Mouse (Mus musculus) hindbrain, embryonic 13.5 days (tissue): ENCODE measurements at regions not wholly inside any gene's neighbourhood (a gene's known extent, or its start where the extent isn't known, plus 50 kb on each side); places are given as distances from the start of the nearest gene placed in this dataset.

ENCODE experiments used
- ATAC-seq: fragments of 200-750 bp; cut with Nextera tagmentation; 2 replicates; pipeline ENCODE4 v1.8.0; 2017; ENCODE audit warnings: moderate TSS enrichment; ENCODE audit not compliant: low FRiP score
- H3K27ac ChIP-seq: fragments of 300-500 bp; sonication (generic); 2 replicates; pipeline ENCODE4 v1.5.1; 2015; ENCODE audit warnings: inconsistent platforms, mild to moderate bottlenecking, moderate library complexity
- H3K27me3 ChIP-seq: fragments of 300-500 bp; sonication (generic); 2 replicates; pipeline ENCODE4 v1.6.1; 2015; ENCODE audit warnings: mild to moderate bottlenecking, inconsistent platforms
- H3K36me3 ChIP-seq: fragments of 300-500 bp; sonication (generic); 2 replicates; pipeline ENCODE4 v1.6.1; 2015; ENCODE audit warnings: mild to moderate bottlenecking, inconsistent platforms
- H3K4me1 ChIP-seq: fragments of 300-500 bp; sonication (generic); replicated peaks from 2 replicates; pipeline ENCODE4 v1.6.1; 2015; ENCODE audit warnings: inconsistent platforms
- H3K4me2 ChIP-seq: fragments of 300-500 bp; sonication (generic); 2 replicates; pipeline ENCODE4 v1.6.1; 2015; ENCODE audit warnings: inconsistent platforms, mild to moderate bottlenecking, moderate library complexity
- H3K4me3 ChIP-seq: fragments of 300-500 bp; sonication (generic); 2 replicates; pipeline ENCODE4 v1.5.1; 2015; ENCODE audit warnings: mild to moderate bottlenecking, inconsistent platforms
- H3K9ac ChIP-seq: fragments of 300-500 bp; sonication (generic); 2 replicates; pipeline ENCODE4 v1.6.1; 2015; ENCODE audit warnings: mild to moderate bottlenecking, inconsistent platforms
- H3K9me3 ChIP-seq: fragments of 300-500 bp; sonication (generic); 2 replicates; pipeline ENCODE4 v1.6.1; 2016; ENCODE audit warnings: inconsistent platforms
- WGBS: fragments of 180-500 bp; shearing (Covaris S2); methylation state at CpG from one replicate; pipeline ENCODE4 v1.1.7; 2015; 5-methylcytosine and 5-hydroxymethylcytosine counted together

GRCm38 (mm10) chr1:177322745-177323299 lies 64.8 kb upstream of the Akt3 start:
- Histone ChIP-seq H3K9ac (peak overlapping the region; percentile 74), H3K4me1 (peaks cover 12% of the 10 kb centered on the region; the same call in 1 of the 2 replicates), H3K9me3 (no peaks in the 10 kb centered on the region), H3K4me3 (peak overlapping the region; percentile 53), H3K36me3 (no peaks in the 10 kb centered on the region), H3K27me3 (peaks cover 8% of the 10 kb centered on the region; the same call in 1 of the 2 replicates), H3K27ac (peak overlapping the region; percentile 44; the same call in 1 of the 2 replicates), H3K4me2 (peak overlapping the region; percentile 76)
- ATAC-seq = peak; percentile 84
- under 1% methylated on average over 40 of the region's 40 CpGs for WGBS

- peak overlapping the region; percentile 76 for H3K4me2 ChIP-seq
- ATAC-seq = peak; percentile 38; the same call in 1 of the 2 replicates
- 3% methylated on average over 6 of the region's 6 CpGs for WGBS
- H3K27ac ChIP-seq = no peak overlapping the region
- H3K4me1 ChIP-seq = peaks cover 12% of the 10 kb centered on the region; the same call in 1 of the 2 replicates
- peak overlapping the region; percentile 74 for H3K9ac ChIP-seq
- H3K36me3 ChIP-seq = no peaks in the 10 kb centered on the region
- H3K4me3 ChIP-seq = peak overlapping the region; percentile 53
- H3K9me3 ChIP-seq = no peaks in the 10 kb centered on the region
- peaks cover 8% of the 10 kb centered on the region; the same call in 1 of the 2 replicates for H3K27me3 ChIP-seq
Measured at GRCm38 (mm10) chr1:177322307-177322685, 64.3 kb upstream of the Akt3 start.

GRCm38 (mm10) chr1:177321655-177322306 lies 63.8 kb upstream of the Akt3 start:
- 37% methylated on average over 5 of the region's 5 CpGs for WGBS
- peaks cover 12% of the 10 kb centered on the region; the same call in 1 of the 2 replicates for H3K4me1 ChIP-seq
- H3K27ac ChIP-seq = no peak overlapping the region
- ATAC-seq = peak; percentile 18; the same call in 1 of the 2 replicates
- no peak overlapping the region for H3K9ac ChIP-seq
- H3K9me3 ChIP-seq = no peaks in the 10 kb centered on the region
- H3K36me3 ChIP-seq = no peaks in the 10 kb centered on the region
- peak overlapping the region; percentile 76 for H3K4me2 ChIP-seq
- H3K4me3 ChIP-seq = no peak overlapping the region
- H3K27me3 ChIP-seq = peaks cover 8% of the 10 kb centered on the region; the same call in 1 of the 2 replicates

- no peak overlapping the region for H3K4me2 ChIP-seq
- H3K4me3 ChIP-seq = no peak overlapping the region
- H3K4me1 ChIP-seq = peaks cover 9% of the 10 kb centered on the region
- H3K36me3 ChIP-seq = no peaks in the 10 kb centered on the region
- no peaks in the 10 kb centered on the region for H3K9me3 ChIP-seq
- no peak for ATAC-seq
- no peak overlapping the region for H3K9ac ChIP-seq
- no peak overlapping the region for H3K27ac ChIP-seq
- no peaks in the 10 kb centered on the region for H3K27me3 ChIP-seq
- 44% methylated on average over 5 of the region's 5 CpGs for WGBS
Measured at GRCm38 (mm10) chr1:177308213-177308872, 50.3 kb upstream of the Akt3 start.
